Mouse (Mus musculus): ENCODE measurements around the gene Arhgap20. TPM values are rescaled to one million over a fixed set of nuclear protein-coding genes. Genes with fewer than 3 reads are reported as not detected.

The Arhgap20 gene
- polyA plus RNA-seq, 1 experiment = 0.37 TPM

DNA sequence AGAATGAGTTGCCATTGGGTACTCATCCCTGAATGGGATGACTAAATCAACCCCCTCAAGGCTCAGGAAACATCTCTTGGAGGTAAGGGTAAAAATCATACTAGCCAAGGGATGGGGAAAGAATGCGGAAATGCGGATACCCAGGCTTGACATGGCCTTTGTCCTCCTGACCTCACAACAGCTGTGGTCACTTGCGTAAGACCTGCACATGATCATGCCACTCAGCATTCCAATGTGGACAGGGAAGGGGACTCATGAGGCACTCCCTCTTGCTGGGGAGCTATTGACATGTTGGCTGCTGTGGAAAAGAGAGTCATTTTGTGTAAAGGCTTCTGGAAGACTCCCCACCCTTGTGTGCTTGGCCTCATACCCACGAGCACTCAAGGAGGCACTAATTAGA, 103.9 kb downstream of the Arhgap20 start:
- H3K27ac ChIP-seq (ENCODE audit: control insufficient read depth, insufficient read depth, low read depth, low read length, poor library complexity) = no peak overlapping the region
- WGBS = 72% methylated on average over 4 of the region's 4 CpGs

DNA sequence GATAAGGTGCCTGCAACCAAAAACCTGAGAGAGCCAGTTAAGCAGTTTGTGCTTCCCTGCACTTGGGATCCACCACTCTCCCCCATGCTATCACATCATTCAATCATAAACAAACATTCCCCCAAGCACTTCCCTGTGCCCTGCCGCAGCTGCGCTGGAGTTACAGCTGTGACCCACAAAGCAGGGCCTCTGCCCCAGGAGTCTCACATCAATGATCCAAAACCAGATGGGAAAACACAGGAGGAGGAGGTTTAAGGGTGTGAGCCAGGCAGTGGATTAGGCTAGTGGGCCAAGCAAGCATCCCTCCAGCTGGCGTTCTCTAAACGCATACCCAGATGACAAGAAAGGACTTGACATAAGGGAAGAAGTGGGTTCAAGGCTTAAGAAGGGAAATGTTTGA, 109.2 kb downstream of the Arhgap20 start:
- 61% methylated on average over 4 of the region's 4 CpGs for WGBS
- TF ChIP-seq CTCF (IDR thresholded peaks at IDR 0.05; ENCODE audit: control insufficient read depth, insufficient read depth, low read length) = no peak
- no peak for TF ChIP-seq POLR2A (IDR thresholded peaks at IDR 0.05; ENCODE audit: borderline replicate concordance, control insufficient read depth, low read depth, low read length)
- Histone ChIP-seq H3K4me1 (ENCODE audit: control insufficient read depth, insufficient read depth, low read length) (no peaks in the 10 kb centered on the region), H3K4me3 (replicated peaks; ENCODE audit: control insufficient read depth, low read depth, low read length) (no peak overlapping the region), H3K27ac (ENCODE audit: control insufficient read depth, insufficient read depth, low read depth, low read length, poor library complexity) (no peak overlapping the region)

More for the DNA sequence above, 103.9 kb downstream of the Arhgap20 start:
- no peaks in the 10 kb centered on the region for H3K4me1 ChIP-seq (ENCODE audit: control insufficient read depth, insufficient read depth, low read length)
- TF ChIP-seq CTCF (IDR thresholded peaks at IDR 0.05; ENCODE audit: control insufficient read depth, insufficient read depth, low read length) (no peak), POLR2A (IDR thresholded peaks at IDR 0.05; ENCODE audit: borderline replicate concordance, control insufficient read depth, low read depth, low read length) (no peak)
- no peak overlapping the region for H3K4me3 ChIP-seq (replicated peaks; ENCODE audit: control insufficient read depth, low read depth, low read length)

- TF ChIP-seq CTCF (IDR thresholded peaks at IDR 0.05; ENCODE audit: control insufficient read depth, insufficient read depth, low read length) (no peak), POLR2A (IDR thresholded peaks at IDR 0.05; ENCODE audit: borderline replicate concordance, control insufficient read depth, low read depth, low read length) (no peak)
- H3K4me3 ChIP-seq (replicated peaks; ENCODE audit: control insufficient read depth, low read depth, low read length) = no peak overlapping the region
- H3K4me1 ChIP-seq (ENCODE audit: control insufficient read depth, insufficient read depth, low read length) = no peaks in the 10 kb centered on the region
- no peak overlapping the region for H3K27ac ChIP-seq (ENCODE audit: control insufficient read depth, insufficient read depth, low read depth, low read length, poor library complexity)
- WGBS = 89% methylated on average over 20 of the region's 20 CpGs
These were observed 110.4 kb downstream of the Arhgap20 start for GRCm38 (mm10) chr9:51875531-51875930.

- 60% methylated on average over 4 of the region's 4 CpGs for WGBS
- TF ChIP-seq CTCF (IDR thresholded peaks at IDR 0.05; ENCODE audit: control insufficient read depth, insufficient read depth, low read length) (no peak), POLR2A (IDR thresholded peaks at IDR 0.05; ENCODE audit: borderline replicate concordance, control insufficient read depth, low read depth, low read length) (no peak)
- H3K4me3 ChIP-seq (replicated peaks; ENCODE audit: control insufficient read depth, low read depth, low read length) = no peak overlapping the region
- H3K4me1 ChIP-seq (ENCODE audit: control insufficient read depth, insufficient read depth, low read length) = no peaks in the 10 kb centered on the region
- no peak overlapping the region for H3K27ac ChIP-seq (ENCODE audit: control insufficient read depth, insufficient read depth, low read depth, low read length, poor library complexity)
These were observed 116.2 kb downstream of the Arhgap20 start for GRCm38 (mm10) chr9:51881386-51881785.

- Histone ChIP-seq H3K4me1 (ENCODE audit: control insufficient read depth, insufficient read depth, low read length) (no peaks in the 10 kb centered on the region), H3K27ac (ENCODE audit: control insufficient read depth, insufficient read depth, low read depth, low read length, poor library complexity) (no peak overlapping the region), H3K4me3 (replicated peaks; ENCODE audit: control insufficient read depth, low read depth, low read length) (no peak overlapping the region)
- WGBS = 80% methylated on average over 4 of the region's 4 CpGs
- TF ChIP-seq POLR2A (IDR thresholded peaks at IDR 0.05; ENCODE audit: borderline replicate concordance, control insufficient read depth, low read depth, low read length) = no peak
- no peak for TF ChIP-seq CTCF (IDR thresholded peaks at IDR 0.05; ENCODE audit: control insufficient read depth, insufficient read depth, low read length)
These were observed 116.7 kb downstream of the Arhgap20 start for GRCm38 (mm10) chr9:51881881-51882280.

GRCm38 (mm10) chr9:51883319-51883718, 118.2 kb downstream of the Arhgap20 start:
- H3K4me3 ChIP-seq (replicated peaks; ENCODE audit: control insufficient read depth, low read depth, low read length) = no peak overlapping the region
- H3K27ac ChIP-seq (ENCODE audit: control insufficient read depth, insufficient read depth, low read depth, low read length, poor library complexity) = no peak overlapping the region
- no peaks in the 10 kb centered on the region for H3K4me1 ChIP-seq (ENCODE audit: control insufficient read depth, insufficient read depth, low read length)
- WGBS = 65% methylated on average over 4 of the region's 4 CpGs
- TF ChIP-seq CTCF (IDR thresholded peaks at IDR 0.05; ENCODE audit: control insufficient read depth, insufficient read depth, low read length) = no peak
- TF ChIP-seq POLR2A (IDR thresholded peaks at IDR 0.05; ENCODE audit: borderline replicate concordance, control insufficient read depth, low read depth, low read length) = no peak

DNA sequence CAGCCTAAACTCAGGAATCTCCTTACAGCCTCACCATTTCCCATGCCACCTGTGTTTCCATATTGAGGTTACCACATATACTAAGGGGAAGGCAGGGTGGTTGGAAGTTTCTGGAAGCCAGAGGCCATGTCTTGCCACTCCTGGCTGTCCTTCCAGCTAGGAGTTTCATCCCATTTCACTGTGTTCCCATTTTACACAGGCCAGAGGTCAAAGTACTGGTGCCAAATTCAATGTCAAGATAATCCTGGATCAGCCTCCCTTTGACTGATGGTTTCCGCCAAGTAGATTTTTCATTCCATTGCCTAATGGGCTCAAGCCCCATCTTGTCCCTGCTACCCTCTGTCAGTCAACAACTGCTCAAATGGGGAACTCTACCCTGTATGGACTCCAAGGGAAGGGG, 127.8 kb downstream of the Arhgap20 start:
- no peaks in the 10 kb centered on the region for H3K4me1 ChIP-seq (ENCODE audit: control insufficient read depth, insufficient read depth, low read length)

More for the DNA sequence above, 127.8 kb downstream of the Arhgap20 start:
- 90% methylated on average over 1 of the region's 1 CpGs for WGBS
- no peak for TF ChIP-seq CTCF (IDR thresholded peaks at IDR 0.05; ENCODE audit: control insufficient read depth, insufficient read depth, low read length)
- TF ChIP-seq POLR2A (IDR thresholded peaks at IDR 0.05; ENCODE audit: borderline replicate concordance, control insufficient read depth, low read depth, low read length) = no peak
- Histone ChIP-seq H3K27ac (ENCODE audit: control insufficient read depth, insufficient read depth, low read depth, low read length, poor library complexity) (no peak overlapping the region), H3K4me3 (replicated peaks; ENCODE audit: control insufficient read depth, low read depth, low read length) (no peak overlapping the region)

Other genes with a start within 250 kb of the Arhgap20 start
- gene Fdx1, start 198.2 kb downstream of the Arhgap20 start, polyA plus RNA-seq (2011; ENCODE audit: insufficient read depth, insufficient read length, low replicate concordance, missing spikeins) = 3.4 and 6.2 TPM in 2 replicates

Measured in bone marrow, adult 2 months (tissue).